In the genomic region with DNA sequence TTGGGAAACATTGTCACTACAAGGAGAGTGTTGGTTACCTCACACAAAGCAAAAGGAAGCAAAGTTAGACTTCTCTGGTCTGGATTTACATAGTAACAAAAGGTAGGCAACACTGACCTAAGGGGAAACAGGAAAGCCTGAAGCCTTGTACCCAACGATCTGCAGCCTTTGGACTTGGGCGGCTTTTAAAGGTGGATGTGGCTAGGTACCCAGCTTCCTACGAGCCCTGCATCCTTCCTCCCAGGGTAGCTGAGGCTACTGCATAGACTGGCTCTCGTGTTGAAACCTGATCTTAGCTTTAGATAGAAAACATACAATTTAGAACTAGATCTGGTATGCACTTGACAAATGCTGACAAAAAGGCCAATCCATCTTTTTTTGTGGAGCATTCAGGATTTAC, we compare ENCODE assay signal across 15 mouse cellular contexts.
"Had no signal": no experiment of that assay in that cellular context is flagged by ENCODE, and none has a peak within 500 bp of the region (broad histone marks: within the 10 kb centered on the region; RNA-seq: fewer than 3 reads in every experiment).

No protein-coding gene starts in this region.

- H3K9ac ChIP-seq: neural tube, embryonic 13.5 days; neural tube, embryonic 15.5 days; stomach, embryonic 15.5 days had no signal

- H3K27me3 ChIP-seq: stomach, embryonic 15.5 days had no signal

- H3K9me3 ChIP-seq: neural tube, embryonic 13.5 days; neural tube, embryonic 15.5 days; stomach, embryonic 15.5 days had no signal

- H3K27ac ChIP-seq: neural tube, embryonic 13.5 days; neural tube, embryonic 15.5 days; stomach, embryonic 15.5 days; stomach, postnatal 0 days had no signal

- H3K4me2 ChIP-seq: neural tube, embryonic 13.5 days; neural tube, embryonic 15.5 days; stomach, embryonic 15.5 days had no signal

- H3K4me3 ChIP-seq: neural tube, embryonic 13.5 days; neural tube, embryonic 15.5 days; stomach, embryonic 15.5 days had no signal

- H3K36me3 ChIP-seq: neural tube, embryonic 13.5 days; neural tube, embryonic 15.5 days; stomach, embryonic 15.5 days had no signal

- DNase-seq: right cerebral cortex, adult 18-20 months; right cerebral cortex, postnatal 14 days; right cerebral cortex, postnatal 25 days; right cerebral cortex, postnatal 4 days; spleen, adult 18-20 months; thymus, adult 18-20 months; thymus, adult 2 months; thymus, postnatal 14 days; thymus, postnatal 25 days; thymus, postnatal 36 days; thymus, postnatal 4 days had no signal

- H3K4me1 ChIP-seq: stomach, embryonic 15.5 days had no signal
